Mouse (Mus musculus) thymus, postnatal 10 days (tissue): ENCODE measurements around the gene Spns3.

ENCODE experiments used
- DNase-seq, 2 experiments: peaks; one replicate each; pipeline ENCODE4 v3.0.0; 2021; ENCODE audit warnings: low spot score in 2 of 2

Spns3 gene

DNA sequence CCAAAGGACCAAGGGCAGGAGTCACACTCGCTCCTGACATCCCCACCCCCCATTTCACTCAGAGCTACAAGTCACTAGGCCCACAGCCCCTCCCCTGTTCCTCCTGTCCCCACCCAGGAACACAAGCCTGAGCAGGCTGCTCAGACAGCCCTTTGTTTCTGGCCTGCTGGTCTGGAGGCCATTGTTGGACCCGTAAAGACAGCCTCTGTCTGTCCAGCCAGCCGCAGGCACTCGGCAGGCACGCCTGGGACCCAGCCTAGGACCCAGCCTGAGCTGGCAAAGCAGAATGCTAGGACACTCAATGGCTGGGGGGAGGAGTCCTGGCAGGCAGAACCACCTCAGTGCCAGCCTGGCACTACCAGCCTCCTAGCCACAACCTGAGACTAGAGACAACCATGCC lies 94.6 kb downstream of the Spns3 start:
- DNase-seq, result no peak

GRCm38 (mm10) chr11:72453105-72453953 lies 97.0 kb downstream of the Spns3 start:
- no peak for DNase-seq

DNA sequence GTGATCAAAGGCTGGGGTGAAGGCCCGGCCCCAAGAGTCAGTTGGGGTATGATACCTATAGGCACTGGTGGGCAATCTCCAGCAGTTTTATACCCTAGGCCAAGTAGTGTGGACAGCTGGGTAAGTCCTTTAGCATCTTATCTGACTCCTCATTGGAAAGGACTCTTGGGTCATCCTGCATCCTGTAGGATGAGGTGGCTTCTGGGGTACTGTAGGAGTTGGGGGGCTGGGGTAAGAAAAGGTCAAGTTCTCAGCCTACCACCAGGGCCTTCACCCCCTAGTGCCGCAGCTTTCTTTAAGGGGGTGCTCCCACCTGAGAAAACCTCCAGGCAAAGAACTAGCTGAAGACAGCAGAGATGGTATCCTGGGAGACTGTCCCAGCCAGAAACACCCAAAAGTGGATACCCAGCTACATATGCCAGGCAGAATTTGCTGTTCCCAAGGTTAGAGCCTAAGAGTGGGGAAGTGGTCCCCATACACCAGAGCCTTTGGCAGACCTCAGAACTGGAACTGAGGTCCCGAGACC lies 98.1 kb downstream of the Spns3 start:
- no peak for DNase-seq

DNA sequence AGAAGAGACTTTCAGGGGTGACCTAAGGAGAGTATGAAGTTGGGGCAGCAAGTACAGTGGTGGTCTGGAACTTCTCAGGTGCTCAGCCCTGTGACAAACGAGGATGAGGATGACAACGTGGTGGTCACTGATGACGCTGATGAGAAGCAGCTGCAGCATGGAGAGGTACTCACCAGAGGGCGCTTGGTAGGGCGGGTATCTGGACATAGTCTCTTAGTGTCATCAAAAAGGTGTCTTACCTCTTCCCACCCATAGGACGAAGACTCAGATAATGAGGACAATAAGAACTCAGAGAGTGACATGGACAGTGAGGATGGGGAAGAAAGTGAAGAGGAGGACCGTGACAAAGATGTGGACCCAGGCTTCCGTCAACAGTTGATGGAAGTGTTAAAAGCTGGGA lies 102.8 kb downstream of the Spns3 start:
- no peak for DNase-seq

DNA sequence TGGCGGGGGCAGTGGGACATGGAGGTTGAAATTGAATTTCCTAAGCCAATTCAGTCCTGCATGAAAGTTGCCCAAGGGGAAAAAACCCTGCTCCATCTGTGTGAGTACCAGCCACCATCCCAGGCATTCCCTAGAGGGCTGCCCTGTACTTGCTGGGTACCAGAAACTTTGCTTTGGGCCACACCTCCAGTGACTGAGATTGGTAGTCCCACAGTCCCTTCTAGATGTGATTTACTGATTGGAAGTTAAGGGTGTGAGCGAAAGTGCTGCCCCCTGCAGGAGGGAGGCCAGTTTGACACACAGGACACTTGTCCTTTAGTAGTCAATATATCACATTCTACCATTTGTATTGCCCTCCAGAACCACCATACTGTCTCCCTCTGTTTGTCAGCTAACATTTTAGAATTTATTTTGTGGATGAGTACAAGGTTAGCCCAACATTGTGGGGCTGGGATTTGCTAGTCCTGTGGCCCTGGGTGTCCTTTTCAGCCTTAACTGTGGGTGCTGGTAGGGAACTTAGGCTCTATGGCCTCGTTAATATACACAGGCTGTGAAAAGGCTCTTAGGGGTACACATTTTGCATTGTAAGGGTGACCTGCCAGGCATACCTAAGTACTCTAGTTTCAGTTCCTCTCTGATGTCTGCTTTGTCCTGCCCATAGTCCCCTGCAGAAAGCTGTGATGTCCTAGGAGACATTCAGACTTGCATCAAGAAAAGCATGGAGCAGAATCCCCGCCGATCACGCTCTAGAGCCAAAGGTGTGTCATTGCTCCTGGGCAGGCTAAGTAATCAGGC lies 103.8 kb downstream of the Spns3 start:
- DNase-seq, result peak in 1 of 2 experiments; percentile 35
